Mouse (Mus musculus): ENCODE measurements around the gene Lcn12.

The Lcn12 gene

DNA sequence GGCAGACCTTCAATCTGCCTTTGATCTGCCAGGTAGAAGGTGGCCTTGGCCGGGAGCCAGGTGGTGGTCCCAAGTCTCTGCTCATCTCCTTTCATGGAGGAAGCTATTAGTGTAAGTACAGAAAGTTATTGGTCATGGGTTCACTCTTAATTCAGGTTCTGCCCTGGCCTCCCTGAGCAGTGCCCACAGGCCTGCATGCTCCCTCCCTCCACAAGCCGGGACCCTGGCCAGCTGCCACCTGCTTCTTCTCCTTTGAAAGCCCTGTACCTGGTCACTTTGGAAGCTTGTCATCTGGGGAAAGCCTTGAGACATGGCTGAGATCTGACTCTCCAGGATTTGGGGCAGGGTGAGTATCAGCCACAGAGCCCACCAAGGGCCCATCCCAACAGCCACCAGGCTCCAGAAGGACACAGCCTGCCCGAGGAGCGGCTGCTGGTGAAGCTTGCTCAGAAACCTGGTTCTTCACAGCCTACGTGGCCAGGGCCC lies at the start of gene Lcn12:
Lcn12 (minus strand) TSS at position 436 of the 486 bp plus-strand sequence.
- no peak for DNase-seq (ENCODE audit: low read depth, low spot score)

DNA sequence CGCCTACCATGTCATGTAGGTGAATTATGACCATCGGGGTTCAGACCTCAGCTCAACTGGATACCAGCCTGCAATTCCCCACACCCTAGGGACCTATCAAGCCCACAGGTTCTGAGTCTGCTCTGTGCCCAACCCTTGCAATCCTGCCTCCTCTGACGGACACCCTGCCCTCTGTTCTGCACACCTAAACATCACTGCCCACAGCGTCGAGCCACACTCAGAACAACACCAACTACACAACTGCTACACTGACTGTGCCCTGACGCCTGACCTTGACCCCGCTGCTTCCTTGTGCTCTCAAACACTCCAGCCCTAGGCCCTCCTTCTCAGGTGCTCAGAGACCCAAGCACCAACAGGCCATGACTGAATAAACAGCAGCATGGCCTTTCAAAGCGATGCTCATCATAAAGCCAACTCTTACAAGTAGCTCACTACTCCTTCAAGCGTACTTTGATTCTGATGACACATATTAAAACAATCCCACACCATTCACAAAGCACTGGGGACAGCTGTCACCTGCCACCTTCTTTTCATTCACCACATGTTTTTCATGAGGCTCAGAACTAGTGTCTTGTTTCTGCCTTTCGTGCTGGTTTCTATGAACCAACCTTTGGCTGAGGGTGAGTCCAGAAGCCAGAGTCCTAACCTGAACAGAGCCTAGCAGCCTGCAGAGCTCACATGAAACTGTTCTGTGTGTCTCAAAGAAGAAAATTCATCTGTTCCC lies 48.1 kb upstream of the Lcn12 start:
- no peak for DNase-seq (ENCODE audit: low read depth, low spot score)

DNA sequence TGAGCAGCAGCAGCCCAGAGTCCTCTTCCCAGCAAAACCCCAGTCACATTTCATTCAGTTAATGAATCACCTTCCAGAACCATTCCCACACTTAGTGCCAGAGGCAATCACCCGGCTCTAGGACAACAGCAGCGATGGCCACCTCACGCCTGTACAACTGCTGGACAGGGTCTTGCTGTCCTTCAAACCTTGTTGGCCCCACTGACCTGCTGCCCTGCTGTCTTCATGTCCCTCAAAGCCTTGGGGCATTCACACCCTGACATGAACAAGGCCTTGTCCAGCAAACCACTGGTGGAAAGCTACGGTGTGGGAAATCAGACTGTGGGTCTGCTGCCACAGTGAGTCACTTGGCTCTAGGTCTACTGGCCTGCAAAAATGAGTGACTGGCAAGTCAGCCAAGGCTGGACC lies 46.8 kb upstream of the Lcn12 start:
- DNase-seq (ENCODE audit: low read depth, low spot score) = no peak

GRCm38 (mm10) chr2:25536531-25536930 lies 42.8 kb upstream of the Lcn12 start:
- no peak for DNase-seq (ENCODE audit: low read depth, low spot score)

- DNase-seq (ENCODE audit: low read depth, low spot score) = no peak
Measured at GRCm38 (mm10) chr2:25534866-25535182, 41.1 kb upstream of the Lcn12 start.

DNA sequence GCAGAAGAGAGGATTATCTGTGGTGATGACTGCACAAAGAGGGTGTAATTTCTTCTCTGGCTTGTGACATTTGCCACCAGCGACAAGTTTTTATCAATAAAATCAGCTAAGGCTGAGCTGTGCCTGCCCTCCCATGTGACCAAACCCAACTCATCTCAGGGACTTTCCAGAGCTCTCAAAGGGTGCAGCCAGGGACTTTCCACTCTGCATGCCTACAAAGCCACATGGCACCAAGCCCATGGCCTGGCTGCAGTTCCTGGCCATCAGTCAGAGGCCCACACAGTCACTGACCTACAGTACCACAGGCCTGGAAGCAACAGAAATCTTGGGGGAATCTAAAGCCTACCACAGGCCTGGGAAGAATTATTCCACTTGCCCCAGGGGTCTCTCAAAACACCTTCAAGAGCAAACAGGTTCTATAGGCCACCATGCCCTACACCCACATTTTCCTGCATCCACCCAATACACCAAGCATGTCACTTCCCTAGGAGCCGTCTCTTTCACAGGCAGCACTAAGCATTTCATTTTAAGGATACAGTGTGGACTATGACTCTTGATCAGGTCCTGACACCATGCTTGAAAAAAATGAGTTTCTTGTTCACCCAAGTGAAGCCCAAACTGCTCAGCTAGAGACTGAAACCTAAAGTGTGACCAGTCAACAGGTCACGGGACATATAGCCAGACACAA lies 40.6 kb upstream of the Lcn12 start:
- DNase-seq (ENCODE audit: low read depth, low spot score) = peak; percentile 91

DNA sequence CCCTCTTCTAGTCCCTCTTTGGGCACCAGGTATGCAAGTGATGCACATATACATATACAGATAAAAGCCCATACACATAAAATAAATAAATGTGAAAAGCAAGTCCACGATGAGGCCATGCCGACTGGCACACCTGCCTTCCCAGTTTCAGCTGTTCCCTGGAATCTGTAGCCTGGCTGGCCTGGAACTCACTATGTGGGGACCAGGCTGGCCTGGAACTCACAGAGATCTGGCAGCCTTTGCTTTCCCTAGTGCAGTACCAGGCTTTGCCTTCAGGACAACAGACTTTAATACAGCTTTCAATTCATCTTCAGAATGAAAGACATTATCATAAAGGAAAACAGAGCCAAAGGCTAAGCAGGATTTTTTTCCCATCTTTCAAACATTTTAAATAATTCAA lies 40.0 kb upstream of the Lcn12 start:
- DNase-seq (ENCODE audit: low read depth, low spot score) = no peak

DNA sequence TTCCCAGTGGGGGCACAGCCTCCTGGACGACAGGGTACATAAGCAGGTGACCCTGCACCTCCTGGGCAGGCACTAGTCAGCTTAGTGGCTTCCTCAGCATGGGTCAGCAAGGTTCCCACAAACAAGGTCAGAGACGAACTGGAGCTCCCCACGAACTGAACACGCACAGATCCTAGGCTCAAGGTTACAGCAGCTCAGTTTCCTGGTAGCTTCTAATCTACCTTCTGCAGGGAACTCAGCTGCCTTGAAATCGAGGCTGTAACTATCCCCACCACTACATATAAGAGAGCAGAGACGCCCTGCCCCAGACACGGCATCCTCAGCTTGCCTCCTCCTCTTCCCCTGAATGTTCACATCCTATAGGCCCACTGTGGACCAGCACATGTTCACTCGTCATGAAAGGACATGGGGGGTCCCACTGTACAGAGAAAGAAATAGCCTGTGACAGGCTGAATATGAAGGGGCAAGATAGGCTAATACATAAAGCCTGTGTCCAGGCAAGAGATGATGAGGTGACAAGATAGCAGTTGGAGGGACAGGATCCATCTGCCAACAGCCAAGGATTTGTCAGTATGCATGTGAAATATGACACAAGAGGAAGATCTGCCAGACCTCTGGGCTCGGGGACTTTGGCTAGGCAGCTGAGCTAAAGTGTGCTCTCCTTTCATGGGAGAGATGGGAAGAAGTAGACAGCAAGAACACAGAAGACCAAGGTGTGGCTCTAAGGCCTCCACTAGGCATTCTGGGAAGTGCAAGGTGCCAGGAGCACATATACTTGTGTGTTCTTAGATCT lies 33.0 kb upstream of the Lcn12 start:
- no peak for DNase-seq (ENCODE audit: low read depth, low spot score)

DNA sequence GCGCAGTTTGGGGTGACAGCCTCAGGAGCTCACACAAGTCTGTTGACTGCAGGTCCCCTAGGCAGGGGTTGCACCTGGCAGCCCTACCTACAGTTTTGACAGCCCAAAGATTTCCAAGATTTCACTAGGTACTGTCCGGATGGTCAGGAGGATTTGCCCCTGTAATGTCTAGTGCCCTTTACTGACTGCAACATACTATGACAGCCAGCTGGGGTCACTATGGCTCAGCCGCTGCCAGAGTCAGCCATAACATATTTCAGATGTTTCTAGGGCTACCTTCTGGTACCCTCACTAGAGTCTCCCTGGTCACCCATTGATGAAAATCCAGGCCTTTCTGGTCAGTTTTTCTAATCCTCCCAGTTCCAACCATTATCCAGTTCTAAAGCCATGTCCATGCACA lies 16.2 kb upstream of the Lcn12 start:
- no peak for DNase-seq (ENCODE audit: low read depth, low spot score)

GRCm38 (mm10) chr2:25506964-25507363 lies 13.3 kb upstream of the Lcn12 start:
- DNase-seq (ENCODE audit: low read depth, low spot score) = peak; percentile 47

DNA sequence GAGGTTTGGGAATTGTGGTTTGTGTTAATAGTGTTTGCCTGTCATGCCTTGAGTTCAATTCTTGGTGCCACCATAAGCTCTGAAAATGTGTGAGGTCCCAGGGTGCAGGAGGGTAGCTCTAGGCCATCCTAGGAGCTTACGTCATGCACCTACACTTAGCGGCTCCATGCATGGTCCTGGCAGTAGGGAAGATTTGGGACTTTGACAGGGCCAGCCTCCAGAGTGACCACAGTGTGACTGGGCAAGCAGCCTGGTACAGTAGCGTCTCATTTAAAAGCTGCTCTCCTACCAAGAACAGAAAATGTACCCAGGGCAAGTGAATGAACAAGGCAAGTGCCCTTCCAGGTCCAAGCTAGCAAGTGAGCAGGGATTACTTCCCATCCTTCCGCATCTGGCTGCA lies 12.1 kb upstream of the Lcn12 start:
- DNase-seq (ENCODE audit: low read depth, low spot score) = no peak

DNA sequence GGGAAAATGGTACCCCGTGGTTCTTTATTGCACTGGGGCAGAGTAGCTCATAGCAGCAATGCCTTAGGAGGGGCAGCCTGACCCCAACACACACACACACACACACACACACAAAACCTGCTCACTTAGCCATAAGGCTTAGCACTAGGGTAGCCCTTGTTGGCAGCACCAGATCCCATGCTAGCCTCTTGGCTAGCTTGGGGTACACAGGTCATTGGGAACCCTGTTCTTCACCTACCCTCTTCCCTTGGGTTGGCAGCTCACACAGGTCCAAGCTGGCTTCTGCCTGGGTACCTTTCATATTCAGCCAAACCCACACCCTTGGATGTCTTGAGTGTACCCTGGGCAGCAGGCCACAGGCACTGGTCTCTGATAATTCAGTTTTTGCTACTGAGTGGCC lies 11.3 kb upstream of the Lcn12 start:
- no peak for DNase-seq (ENCODE audit: low read depth, low spot score)

DNA sequence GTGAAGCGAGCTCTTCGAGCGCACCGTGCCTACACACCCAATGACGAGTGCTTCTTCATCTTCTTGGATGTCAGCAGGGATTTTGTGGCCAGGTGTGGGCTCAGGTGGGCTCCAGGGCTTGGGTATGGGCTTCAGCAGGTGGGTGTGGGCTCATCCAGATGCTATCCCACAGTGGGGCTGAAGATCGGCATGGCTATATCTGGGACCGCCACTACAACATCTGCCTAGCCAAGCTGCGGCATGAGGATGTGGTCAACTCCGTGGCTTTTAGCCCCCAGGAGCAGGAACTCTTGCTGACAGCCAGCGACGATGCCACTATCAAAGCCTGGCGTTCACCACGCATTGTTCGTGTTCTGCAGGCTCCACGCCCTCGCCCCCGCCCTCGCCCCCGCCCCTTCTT lies 10.8 kb upstream of the Lcn12 start:
- no peak for DNase-seq (ENCODE audit: low read depth, low spot score)

GRCm38 (mm10) chr2:25502726-25503125 lies 9.0 kb upstream of the Lcn12 start:
- no peak for DNase-seq (ENCODE audit: low read depth, low spot score)

- peak; percentile 21 for DNase-seq (ENCODE audit: low read depth, low spot score)
Measured at GRCm38 (mm10) chr2:25501593-25502486, 8.1 kb upstream of the Lcn12 start, which contains the start of gene C8g. Gene C8g, minus strand, starts transcription at chr2:25501719.

GRCm38 (mm10) chr2:25500576-25501405 lies 7.1 kb upstream of the Lcn12 start, which contains the start of gene Fbxw5:
Gene Fbxw5, plus strand, starts transcription at chr2:25500750.
- peak; percentile 97 for DNase-seq (ENCODE audit: low read depth, low spot score)

DNA sequence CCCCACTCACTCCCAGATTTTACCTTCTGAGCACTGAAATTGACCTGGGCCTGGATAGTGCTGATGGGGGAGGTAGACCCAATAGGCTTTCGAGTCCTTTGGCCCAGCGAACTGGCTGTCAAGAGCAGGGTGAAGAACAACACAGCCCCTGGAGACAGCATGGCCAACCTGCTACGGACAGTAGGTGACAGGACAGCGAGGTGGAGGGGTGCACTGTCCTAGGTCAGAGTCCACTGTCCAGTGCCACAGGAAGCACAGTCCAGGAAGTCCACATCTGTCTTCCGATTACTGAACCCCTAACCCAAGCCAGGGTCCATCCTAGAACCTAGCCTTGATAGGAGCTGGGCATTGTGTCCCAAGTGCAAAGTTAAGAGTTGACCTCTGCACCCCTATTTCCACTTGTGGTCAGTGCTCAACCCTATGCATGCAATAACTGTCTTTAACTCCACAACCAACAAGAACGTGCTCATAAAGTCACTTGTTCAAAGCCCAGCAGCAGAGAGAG lies 6.4 kb upstream of the Lcn12 start:
- DNase-seq (ENCODE audit: low read depth, low spot score) = no peak

- DNase-seq (ENCODE audit: low read depth, low spot score) = no peak
Measured at GRCm38 (mm10) chr2:25498622-25499478, 5.1 kb upstream of the Lcn12 start.

DNA sequence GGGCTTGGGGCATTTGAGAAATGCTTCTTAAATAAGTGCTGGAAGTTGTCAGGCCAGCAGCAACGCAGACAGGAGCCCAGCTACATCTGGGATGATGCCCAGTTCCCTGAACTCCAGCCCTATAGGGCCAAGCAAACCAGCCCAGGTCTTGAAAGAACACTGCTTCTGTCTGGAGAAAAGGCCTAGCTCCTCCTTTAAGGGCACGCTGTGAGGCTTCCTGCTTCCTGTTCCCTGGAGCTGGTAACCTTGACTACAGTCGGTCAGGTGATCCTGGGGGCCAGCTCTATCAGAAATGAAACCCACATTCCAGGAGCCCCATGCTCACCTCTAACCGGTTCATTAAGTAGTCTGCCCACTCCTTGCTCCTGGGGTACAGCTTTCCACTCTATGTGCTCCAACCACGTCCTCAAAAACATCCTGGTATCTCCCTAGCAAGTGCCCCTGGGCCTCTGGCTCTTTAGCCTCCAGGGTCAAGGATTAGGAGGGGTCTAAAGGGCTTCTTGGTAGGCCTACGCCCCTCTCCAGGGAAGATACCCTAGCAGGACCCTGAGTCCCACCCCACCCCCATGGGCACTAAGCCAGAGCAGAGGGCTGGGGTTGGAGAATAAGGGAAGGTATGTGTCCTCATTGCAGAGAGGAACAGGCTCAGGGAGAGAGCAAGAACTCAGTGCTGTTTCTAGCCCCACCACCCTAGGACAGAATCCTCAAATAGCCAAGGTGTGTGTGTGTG lies 4.3 kb upstream of the Lcn12 start:
- no peak for DNase-seq (ENCODE audit: low read depth, low spot score)
